Mouse (Mus musculus): ENCODE measurements around the gene Egfl7. TPM values are rescaled to one million over a fixed set of nuclear protein-coding genes. Genes with fewer than 3 reads are reported as not detected.

Egfl7 gene
- polyA plus RNA-seq, 1 experiment from 2014 or later = 188 TPM

DNA sequence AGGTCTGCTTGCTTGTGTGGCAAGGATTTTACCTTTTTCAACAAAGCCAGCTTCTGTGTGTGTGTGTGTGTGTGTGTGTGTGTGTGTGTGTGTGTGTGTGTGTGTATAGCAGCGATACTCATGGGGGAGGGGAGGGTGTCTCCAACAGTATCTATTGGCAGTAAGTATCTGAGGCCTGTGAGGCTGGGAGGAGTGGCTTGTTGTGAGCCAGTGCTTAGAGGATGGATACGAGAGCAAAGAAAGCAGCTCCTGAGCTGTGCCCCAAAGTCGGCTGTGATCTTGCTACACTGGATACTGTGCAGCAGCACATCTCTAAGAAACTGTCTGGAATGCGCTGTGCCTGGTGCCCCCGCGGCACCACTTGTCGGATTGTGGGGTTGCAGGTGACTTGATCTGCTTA, 38.1 kb downstream of the Egfl7 start:
- H3K4me1 ChIP-seq (ENCODE audit: control insufficient read depth, insufficient read depth, low read length) = no peaks in the 10 kb centered on the region
- H3K27me3 ChIP-seq (ENCODE audit: control insufficient read depth, insufficient read depth, low read length) = no peaks in the 10 kb centered on the region
- no peaks in the 10 kb centered on the region for H3K9me3 ChIP-seq (replicated peaks; ENCODE audit: control insufficient read depth, low read length)
- no peak overlapping the region for H3K4me2 ChIP-seq (ENCODE audit: low read depth, low read length)
- H3K4me3 ChIP-seq (ENCODE audit: low read length) = no peak overlapping the region
- H3K36me3 ChIP-seq (ENCODE audit: control insufficient read depth, insufficient read depth) = no peaks in the 10 kb centered on the region
- ATAC-seq (replicated peaks; ENCODE audit: extremely low read depth, insufficient read depth, low FRiP score) = no peak
- no peak overlapping the region for H3K9ac ChIP-seq (ENCODE audit: low read length)
- H3K27ac ChIP-seq (ENCODE audit: low read length) = no peak overlapping the region
- WGBS = 56% methylated on average over 7 of the region's 7 CpGs

DNA sequence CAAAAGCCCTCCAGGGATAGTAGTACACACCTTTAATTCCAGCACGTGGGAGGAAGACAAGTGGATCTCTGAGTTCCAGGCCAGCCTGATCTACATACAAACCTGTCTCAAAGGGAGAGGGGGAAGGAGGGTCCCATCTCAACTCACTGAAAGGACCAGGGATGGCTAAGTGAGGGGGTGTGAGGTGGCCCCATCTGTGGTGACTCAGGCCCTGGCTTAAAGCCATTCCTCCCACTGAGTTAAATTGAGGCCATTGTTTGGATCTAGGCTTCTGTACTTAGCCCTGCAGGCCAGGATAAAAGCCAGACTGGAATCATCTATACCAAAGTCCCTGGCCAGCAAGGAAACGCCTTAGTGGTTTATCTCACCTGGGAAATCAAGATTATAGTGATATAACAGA, 41.4 kb downstream of the Egfl7 start:
- Histone ChIP-seq H3K4me1 (ENCODE audit: control insufficient read depth, insufficient read depth, low read length) (no peaks in the 10 kb centered on the region), H3K9me3 (replicated peaks; ENCODE audit: control insufficient read depth, low read length) (no peaks in the 10 kb centered on the region), H3K27me3 (ENCODE audit: control insufficient read depth, insufficient read depth, low read length) (no peaks in the 10 kb centered on the region), H3K4me3 (ENCODE audit: low read length) (no peak overlapping the region), H3K36me3 (ENCODE audit: control insufficient read depth, insufficient read depth) (no peaks in the 10 kb centered on the region), H3K4me2 (ENCODE audit: low read depth, low read length) (no peak overlapping the region), H3K27ac (ENCODE audit: low read length) (no peak overlapping the region), H3K9ac (ENCODE audit: low read length) (no peak overlapping the region)
- 42% methylated on average over 2 of the region's 2 CpGs for WGBS
- no peak for ATAC-seq (replicated peaks; ENCODE audit: extremely low read depth, insufficient read depth, low FRiP score)

DNA sequence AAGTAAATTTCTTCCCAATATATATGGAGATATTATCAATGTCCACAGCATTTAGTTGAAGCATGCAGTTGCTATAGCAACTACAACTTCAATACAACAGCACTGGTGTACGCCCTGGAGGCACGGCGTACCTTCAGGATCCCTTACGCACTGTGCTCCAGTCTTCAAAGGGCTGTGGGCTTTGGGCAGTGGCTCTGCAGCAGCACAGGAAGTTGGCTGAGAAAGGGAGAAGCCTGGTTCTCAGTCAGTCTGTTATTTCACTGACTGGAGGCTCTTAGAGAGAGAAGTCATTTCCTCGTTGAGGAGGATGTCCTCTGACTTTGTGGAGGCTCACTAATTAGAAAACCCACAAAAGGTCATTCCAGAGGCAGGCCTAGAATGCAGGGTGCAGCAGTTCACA, 43.2 kb downstream of the Egfl7 start:
- WGBS = 61% methylated on average over 5 of the region's 5 CpGs
- no peaks in the 10 kb centered on the region for H3K4me1 ChIP-seq (ENCODE audit: control insufficient read depth, insufficient read depth, low read length)
- no peaks in the 10 kb centered on the region for H3K9me3 ChIP-seq (replicated peaks; ENCODE audit: control insufficient read depth, low read length)
- no peaks in the 10 kb centered on the region for H3K36me3 ChIP-seq (ENCODE audit: control insufficient read depth, insufficient read depth)
- H3K4me2 ChIP-seq (ENCODE audit: low read depth, low read length) = no peak overlapping the region
- H3K27ac ChIP-seq (ENCODE audit: low read length) = no peak overlapping the region
- ATAC-seq (replicated peaks; ENCODE audit: extremely low read depth, insufficient read depth, low FRiP score) = no peak
- no peak overlapping the region for H3K9ac ChIP-seq (ENCODE audit: low read length)
- H3K27me3 ChIP-seq (ENCODE audit: control insufficient read depth, insufficient read depth, low read length) = 0 out of 2 replicates have a peak, but pooled peaks cover 3% of the 10 kb centered on the region
- H3K4me3 ChIP-seq (ENCODE audit: low read length) = no peak overlapping the region

GRCm38 (mm10) chr2:26625419-26625818, 45.6 kb downstream of the Egfl7 start:
- Histone ChIP-seq H3K27me3 (ENCODE audit: control insufficient read depth, insufficient read depth, low read length) (0 out of 2 replicates have a peak, but pooled peaks cover 3% of the 10 kb centered on the region), H3K36me3 (ENCODE audit: control insufficient read depth, insufficient read depth) (no peaks in the 10 kb centered on the region), H3K4me2 (ENCODE audit: low read depth, low read length) (no peak overlapping the region), H3K4me3 (ENCODE audit: low read length) (no peak overlapping the region), H3K9ac (ENCODE audit: low read length) (no peak overlapping the region), H3K27ac (ENCODE audit: low read length) (no peak overlapping the region), H3K4me1 (ENCODE audit: control insufficient read depth, insufficient read depth, low read length) (peaks cover 6% of the 10 kb centered on the region; the same call in 1 of the 2 replicates), H3K9me3 (replicated peaks; ENCODE audit: control insufficient read depth, low read length) (no peaks in the 10 kb centered on the region)
- WGBS = 71% methylated on average over 3 of the region's 3 CpGs
- no peak for ATAC-seq (replicated peaks; ENCODE audit: extremely low read depth, insufficient read depth, low FRiP score)

- H3K4me2 ChIP-seq (ENCODE audit: low read depth, low read length) = no peak overlapping the region
- no peak overlapping the region for H3K4me3 ChIP-seq (ENCODE audit: low read length)
- H3K4me1 ChIP-seq (ENCODE audit: control insufficient read depth, insufficient read depth, low read length) = peaks cover 6% of the 10 kb centered on the region; the same call in 1 of the 2 replicates
- 0 out of 2 replicates have a peak, but pooled peaks cover 3% of the 10 kb centered on the region for H3K27me3 ChIP-seq (ENCODE audit: control insufficient read depth, insufficient read depth, low read length)
- whole genome bisulfite sequencing = 55% methylated on average over 3 of the region's 3 CpGs
- no peaks in the 10 kb centered on the region for H3K9me3 ChIP-seq (replicated peaks; ENCODE audit: control insufficient read depth, low read length)
- H3K27ac ChIP-seq (ENCODE audit: low read length) = no peak overlapping the region
- H3K36me3 ChIP-seq (ENCODE audit: control insufficient read depth, insufficient read depth) = no peaks in the 10 kb centered on the region
- H3K9ac ChIP-seq (ENCODE audit: low read length) = no peak overlapping the region
- no peak for ATAC-seq (replicated peaks; ENCODE audit: extremely low read depth, insufficient read depth, low FRiP score)
Observed at GRCm38 (mm10) chr2:26626081-26626480, 46.3 kb downstream of the Egfl7 start.

GRCm38 (mm10) chr2:26627921-26628739, 48.3 kb downstream of the Egfl7 start, which contains the start of gene Fam69b:
Fam69b (plus strand) TSS chr2:26628457.
- Histone ChIP-seq H3K4me1 (ENCODE audit: control insufficient read depth, insufficient read depth, low read length) (peaks cover 6% of the 10 kb centered on the region; the same call in 1 of the 2 replicates), H3K9me3 (replicated peaks; ENCODE audit: control insufficient read depth, low read length) (no peaks in the 10 kb centered on the region), H3K27ac (ENCODE audit: low read length) (0 out of 2 replicates have a peak within 1 kb of the TSS, but pooled peaks have one; percentile 16), H3K27me3 (ENCODE audit: control insufficient read depth, insufficient read depth, low read length) (0 out of 2 replicates have a peak, but pooled peaks cover 3% of the 10 kb centered on the region), H3K9ac (ENCODE audit: low read length) (peak within 1 kb of the TSS; percentile 87), H3K4me3 (ENCODE audit: low read length) (peak within 1 kb of the TSS; percentile 71), H3K36me3 (ENCODE audit: control insufficient read depth, insufficient read depth) (no peaks in the 10 kb centered on the region), H3K4me2 (ENCODE audit: low read depth, low read length) (peak within 1 kb of the TSS; percentile 98)
- peak; percentile 56 for ATAC-seq (replicated peaks; ENCODE audit: extremely low read depth, insufficient read depth, low FRiP score)
- WGBS = under 1% methylated on average over 70 of the region's 70 CpGs

GRCm38 (mm10) chr2:26628792-26629437, 49.1 kb downstream of the Egfl7 start:
- 0 out of 2 replicates have a peak, but pooled peaks cover 3% of the 10 kb centered on the region for H3K27me3 ChIP-seq (ENCODE audit: control insufficient read depth, insufficient read depth, low read length)

GRCm38 (mm10) chr2:26632541-26633395, 53.0 kb downstream of the Egfl7 start:
- no peaks in the 10 kb centered on the region for H3K9me3 ChIP-seq (replicated peaks; ENCODE audit: control insufficient read depth, low read length)
- 77% methylated on average over 16 of the region's 16 CpGs for WGBS
- H3K4me3 ChIP-seq (ENCODE audit: low read length) = no peak overlapping the region
- H3K4me2 ChIP-seq (ENCODE audit: low read depth, low read length) = no peak overlapping the region
- H3K36me3 ChIP-seq (ENCODE audit: control insufficient read depth, insufficient read depth) = peaks cover 19% of the 10 kb centered on the region
- H3K4me1 ChIP-seq (ENCODE audit: control insufficient read depth, insufficient read depth, low read length) = peaks cover 8% of the 10 kb centered on the region
- no peak overlapping the region for H3K27ac ChIP-seq (ENCODE audit: low read length)
- H3K9ac ChIP-seq (ENCODE audit: low read length) = no peak overlapping the region
- H3K27me3 ChIP-seq (ENCODE audit: control insufficient read depth, insufficient read depth, low read length) = no peaks in the 10 kb centered on the region
- no peak for ATAC-seq (replicated peaks; ENCODE audit: extremely low read depth, insufficient read depth, low FRiP score)

More at GRCm38 (mm10) chr2:26628792-26629437, 49.1 kb downstream of the Egfl7 start:
- peak; percentile 28; the same call in 1 of the 2 replicates for ATAC-seq (replicated peaks; ENCODE audit: extremely low read depth, insufficient read depth, low FRiP score)
- Histone ChIP-seq H3K4me1 (ENCODE audit: control insufficient read depth, insufficient read depth, low read length) (peaks cover 6% of the 10 kb centered on the region; the same call in 1 of the 2 replicates), H3K27ac (ENCODE audit: low read length) (0 out of 2 replicates have a peak overlapping the region, but pooled peaks have one; percentile 16), H3K9me3 (replicated peaks; ENCODE audit: control insufficient read depth, low read length) (no peaks in the 10 kb centered on the region), H3K4me3 (ENCODE audit: low read length) (peak overlapping the region; percentile 71), H3K4me2 (ENCODE audit: low read depth, low read length) (peak overlapping the region; percentile 98), H3K9ac (ENCODE audit: low read length) (peak overlapping the region; percentile 87), H3K36me3 (ENCODE audit: control insufficient read depth, insufficient read depth) (no peaks in the 10 kb centered on the region; the same call in 1 of the 2 replicates)
- WGBS = 32% methylated on average over 5 of the region's 5 CpGs
